Mouse (Mus musculus) heart, adult 8-10 months (tissue): ENCODE measurements around the gene Olfr95. TPM values are rescaled to one million over a fixed set of nuclear protein-coding genes. Genes with fewer than 3 reads are reported as not detected.
"Not testable (repeated sequence)": the region's sequence is repeated elsewhere in the genome, so short reads cannot be mapped to it uniquely, and the experiment has no call there.

Experiments
- DNase-seq: peaks from one replicate; pipeline ENCODE4 v3.0.0; 2022; ENCODE audit warnings: low spot score
- total RNA-seq, 4 experiments: library from RNA; stranded (reverse); gene quantifications; 2 replicates each; pipeline ENCODE4 v1.2.4; 2022

Gene Olfr95
- total RNA-seq = not detected

DNA sequence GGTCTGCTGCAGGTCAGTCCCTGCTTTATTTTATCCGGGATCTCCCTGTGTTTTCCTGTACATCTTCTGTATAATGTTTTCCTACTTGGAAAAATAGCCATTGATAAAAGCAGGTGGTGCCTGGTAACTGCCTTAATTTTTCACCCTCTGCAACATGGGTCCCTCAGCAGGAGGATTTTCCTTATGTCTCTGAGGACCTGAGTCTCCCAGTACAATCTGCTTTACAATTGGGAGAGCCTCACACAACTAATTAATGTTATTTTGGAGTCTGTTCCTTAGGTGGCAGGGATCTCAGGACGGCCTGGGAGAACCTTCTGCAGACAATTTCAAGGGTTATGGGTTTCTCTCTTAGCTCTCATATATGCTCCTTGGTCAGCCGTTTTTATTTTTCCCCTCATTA, at the start of gene Olfr95:
Gene Olfr95, minus strand, starts transcription at position 101 of the 400 bp plus-strand sequence.
- no peak for DNase-seq

DNA sequence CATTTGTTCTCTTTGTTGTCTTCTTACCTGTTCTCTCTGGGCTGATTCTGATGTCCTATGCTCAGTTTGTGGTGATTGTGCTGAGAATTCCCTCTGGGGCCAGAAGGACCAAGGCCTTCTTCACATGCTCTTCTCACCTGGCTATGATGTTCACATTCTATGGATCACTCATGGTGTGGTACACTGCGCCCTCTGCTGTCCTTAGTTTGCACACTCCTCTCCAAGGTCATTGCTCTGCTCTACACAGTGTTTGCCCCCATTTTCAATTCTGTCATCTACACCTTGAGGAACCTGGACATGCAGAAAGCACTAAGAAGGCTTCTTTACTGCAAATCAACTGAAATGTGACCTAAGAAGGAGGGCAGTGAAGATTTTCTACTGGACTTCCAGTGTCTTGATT, 37.6 kb upstream of the Olfr95 start:
- no peak for DNase-seq

DNA sequence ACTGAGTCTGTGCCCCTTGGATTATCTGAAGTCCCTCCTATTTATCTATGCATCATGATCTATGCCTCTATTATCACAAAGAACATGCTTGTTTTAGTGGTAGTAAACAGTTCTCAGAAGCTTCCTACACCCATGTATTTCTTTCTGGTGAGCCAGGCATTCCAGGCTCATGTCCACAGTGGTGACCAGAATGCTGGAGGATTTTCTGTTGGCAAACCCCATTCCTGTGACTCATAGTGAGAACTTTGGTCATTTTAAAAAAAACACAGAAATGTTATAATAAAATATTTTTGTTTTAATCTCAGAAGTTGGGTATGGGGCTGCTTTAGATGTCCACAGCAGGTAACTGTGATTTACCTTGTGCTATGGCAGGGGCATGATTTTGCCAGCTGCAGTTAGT, 36.5 kb upstream of the Olfr95 start:
- DNase-seq = no peak

DNA sequence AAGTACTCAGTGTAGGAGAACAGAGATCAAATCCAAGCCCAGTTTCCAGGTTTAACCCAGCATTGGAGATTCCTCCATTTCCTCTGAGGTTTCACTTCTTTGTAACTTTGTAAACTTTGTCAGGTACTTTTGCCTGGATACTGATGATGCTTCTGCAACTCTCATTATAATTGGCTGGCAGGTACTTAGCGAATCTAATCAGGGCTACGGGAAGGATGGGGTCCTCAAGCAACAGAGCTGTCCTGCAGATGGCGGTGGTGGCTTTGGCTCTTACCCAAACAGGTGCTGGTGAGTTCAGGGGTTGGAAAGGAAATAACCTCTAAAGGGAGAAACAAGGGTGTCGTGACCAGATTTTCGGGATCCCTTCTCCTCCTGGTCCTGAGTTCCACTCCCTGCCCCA, 33.8 kb upstream of the Olfr95 start:
- peak; percentile 35 for DNase-seq

DNA sequence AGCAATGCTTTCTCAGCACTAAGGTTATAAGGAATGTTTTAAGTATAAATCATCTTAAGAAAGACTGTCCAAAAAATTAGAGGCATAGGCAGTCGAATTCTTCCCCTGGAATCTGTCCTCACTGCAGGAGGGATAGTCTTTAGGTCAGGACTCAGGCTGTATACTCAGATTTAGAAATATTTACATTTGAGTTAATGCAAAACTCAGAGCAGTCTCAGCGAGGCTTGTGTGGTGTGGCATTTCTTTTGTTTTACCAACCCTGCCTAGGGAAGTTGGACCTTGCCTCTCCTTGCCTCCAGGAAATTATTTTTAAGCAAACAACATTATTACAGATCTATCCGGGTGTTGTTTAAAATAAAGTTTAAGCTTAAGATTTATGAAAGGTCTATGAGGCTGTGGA, 29.3 kb upstream of the Olfr95 start:
- no peak for DNase-seq

DNA sequence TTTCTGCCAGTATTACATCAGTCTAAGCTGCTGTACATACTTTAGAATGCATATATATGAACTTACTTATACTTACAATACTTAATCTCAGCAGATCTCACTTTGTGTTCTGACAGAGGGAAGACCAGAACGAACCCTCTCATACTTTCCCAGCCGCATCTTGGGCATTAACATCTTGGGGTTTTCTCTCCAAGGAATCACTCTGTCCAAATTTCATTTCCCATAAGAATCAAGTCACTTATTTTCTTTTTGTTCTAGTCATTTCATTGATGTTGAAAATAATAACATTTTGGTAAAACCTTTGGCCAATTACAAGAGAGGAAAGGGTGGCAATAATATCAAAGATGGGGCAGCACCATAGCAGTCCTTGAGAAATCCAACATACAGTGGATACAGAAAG, 24.3 kb upstream of the Olfr95 start, which contains the start of gene Olfr97:
Gene Olfr97, minus strand, starts transcription at position 101 of the 400 bp plus-strand sequence.
- not testable (repeated sequence) for DNase-seq

DNA sequence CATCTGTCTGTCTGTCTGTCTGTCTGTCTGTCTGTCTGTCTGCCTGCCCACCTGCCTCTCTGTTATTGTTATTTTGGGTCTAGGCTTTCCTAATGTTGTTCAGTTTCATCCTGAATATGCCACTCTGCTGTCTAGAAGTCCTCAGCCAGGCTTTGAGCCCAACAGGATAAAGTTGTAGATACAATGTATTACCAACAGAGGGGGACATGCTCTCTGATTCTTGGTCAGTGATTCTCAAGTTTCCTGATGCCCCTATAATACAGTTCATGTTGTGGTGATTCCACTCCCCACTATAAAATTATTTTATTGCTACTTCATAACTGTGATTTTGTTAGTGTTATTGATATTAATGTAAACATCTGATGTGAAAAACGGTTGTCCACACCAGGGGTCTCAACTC, 9.0 kb upstream of the Olfr95 start:
- DNase-seq = no peak

DNA sequence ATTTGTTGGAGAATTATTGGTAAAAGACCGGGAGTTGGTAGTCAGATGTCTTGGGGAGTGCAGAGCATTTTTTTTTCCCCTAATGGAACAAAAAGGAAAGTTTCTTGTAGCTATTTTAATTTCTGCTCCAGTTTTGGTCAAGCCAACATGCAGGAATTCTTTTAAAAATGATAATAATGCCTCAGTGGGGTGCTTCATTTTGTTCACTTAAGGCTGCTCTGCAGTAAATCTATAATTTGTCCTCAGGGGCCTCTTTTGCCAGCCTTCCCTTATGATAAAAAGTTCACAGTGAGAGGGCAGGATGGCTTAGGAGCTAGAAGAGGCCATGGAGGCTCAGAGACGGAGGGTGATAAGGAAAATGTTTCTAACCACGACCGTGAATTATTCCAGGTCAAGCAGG, 6.9 kb upstream of the Olfr95 start, which contains the start of gene Olfr96:
Gene Olfr96, plus strand, starts transcription at position 301 of the 400 bp plus-strand sequence.
- DNase-seq = no peak

DNA sequence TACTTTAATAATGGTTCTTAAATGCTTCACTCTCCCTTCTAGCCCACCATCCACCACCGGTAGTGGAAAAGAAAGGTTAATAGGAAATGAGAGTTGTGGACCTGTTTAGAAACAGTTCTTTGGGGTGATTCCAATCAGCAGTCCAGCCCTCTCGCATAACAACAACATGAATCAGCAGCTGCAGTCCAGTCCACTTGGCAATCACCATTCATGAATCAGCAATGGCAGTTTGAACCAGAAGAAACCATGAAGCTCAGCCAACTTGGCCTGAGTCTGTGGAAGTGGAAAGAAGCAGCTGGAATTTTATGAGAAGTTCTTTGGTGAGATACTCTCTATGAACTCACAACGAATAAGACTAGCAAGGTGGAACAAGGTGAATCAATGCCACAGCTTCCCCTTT, 5.6 kb upstream of the Olfr95 start:
- peak; percentile 24 for DNase-seq

DNA sequence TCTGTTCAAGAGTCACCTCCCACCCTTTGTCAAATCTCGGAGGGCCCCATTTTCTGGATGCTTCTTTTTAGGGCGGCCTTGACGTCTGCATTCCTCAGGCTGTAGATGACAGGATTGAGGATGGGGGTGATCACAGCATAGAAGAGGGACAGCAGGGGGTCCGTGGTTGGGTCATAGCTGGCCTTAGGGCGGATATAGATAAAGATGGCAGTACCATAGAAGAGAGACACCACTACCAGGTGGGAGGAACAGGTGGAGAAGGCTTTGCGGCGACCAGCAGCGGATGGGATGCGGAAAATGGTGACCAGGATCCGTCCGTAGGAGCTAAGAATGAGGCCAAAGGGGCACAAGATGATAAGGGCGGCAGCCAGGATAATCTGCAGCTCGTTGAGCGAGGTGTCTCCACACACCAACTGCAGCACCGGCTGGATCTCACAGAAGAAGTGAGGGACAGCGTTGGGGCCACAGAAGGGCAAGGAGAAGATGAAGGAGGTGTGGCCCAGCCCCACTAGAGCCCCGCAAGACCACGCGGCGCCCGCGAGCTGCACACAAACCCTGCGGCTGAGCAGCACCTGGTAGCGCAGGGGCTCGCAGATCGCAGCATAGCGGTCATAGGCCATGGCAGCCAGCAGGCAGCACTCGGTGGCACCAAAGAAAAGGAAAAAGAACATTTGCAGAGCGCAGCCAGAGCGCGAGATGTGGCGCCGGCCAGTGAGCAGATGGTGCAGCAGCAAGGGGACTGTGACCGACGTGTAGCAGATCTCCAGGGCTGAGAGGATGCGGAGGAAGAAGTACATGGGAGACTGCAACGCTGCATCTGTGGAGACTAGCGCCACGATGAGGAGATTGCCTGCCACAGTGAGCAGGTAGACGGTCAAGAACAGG, 1.8 kb downstream of the Olfr95 start:
- DNase-seq = no peak

DNA sequence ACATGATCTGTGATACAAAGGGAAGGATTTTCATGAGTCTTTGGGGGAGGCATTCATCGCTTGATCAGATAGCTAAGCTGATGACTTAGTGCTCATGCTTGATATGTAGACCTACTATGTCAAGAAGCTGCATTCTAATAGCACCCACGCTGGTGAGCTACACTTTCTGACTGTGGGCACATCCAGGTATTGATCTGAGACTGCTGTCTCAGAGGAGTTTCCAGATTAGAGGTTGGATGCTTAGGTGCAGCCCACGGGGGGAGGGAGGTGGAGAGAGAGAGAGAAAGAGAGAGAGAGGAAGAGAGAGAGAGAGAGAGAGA, 9.0 kb downstream of the Olfr95 start:
- no peak for DNase-seq

DNA sequence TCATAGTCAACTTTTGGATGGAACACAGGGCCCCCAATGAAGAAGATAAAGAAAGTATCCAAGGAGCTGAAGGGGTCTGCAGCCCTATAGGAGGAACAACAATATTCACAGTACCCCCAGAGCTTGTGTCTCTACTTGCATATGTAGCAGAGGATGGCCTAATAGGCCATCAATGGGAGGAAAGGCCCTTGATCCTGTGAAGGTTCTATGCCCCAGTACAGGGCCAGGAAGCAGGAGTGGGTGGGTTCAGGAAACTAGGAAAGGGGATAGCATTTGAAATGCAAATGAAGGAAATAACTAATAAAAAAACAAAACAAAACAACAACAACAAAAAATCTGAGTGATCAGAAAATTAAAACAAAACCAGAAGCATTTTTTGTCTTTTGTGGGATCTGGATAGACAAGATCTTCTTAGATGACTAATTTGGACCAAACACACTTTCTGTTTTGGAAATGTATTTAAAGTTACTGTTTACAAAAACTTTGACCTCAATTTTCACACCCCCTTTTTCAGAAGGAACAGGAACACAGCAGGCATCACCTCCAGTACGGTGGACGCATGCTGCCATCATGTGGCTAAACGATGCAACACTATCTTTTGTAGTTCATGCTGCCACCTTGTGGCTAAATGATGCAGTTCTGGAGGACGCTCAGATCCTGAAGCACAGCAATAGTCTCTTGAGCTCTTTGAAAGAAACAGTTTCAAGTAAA, 9.6 kb downstream of the Olfr95 start:
- peak; percentile 81 for DNase-seq

DNA sequence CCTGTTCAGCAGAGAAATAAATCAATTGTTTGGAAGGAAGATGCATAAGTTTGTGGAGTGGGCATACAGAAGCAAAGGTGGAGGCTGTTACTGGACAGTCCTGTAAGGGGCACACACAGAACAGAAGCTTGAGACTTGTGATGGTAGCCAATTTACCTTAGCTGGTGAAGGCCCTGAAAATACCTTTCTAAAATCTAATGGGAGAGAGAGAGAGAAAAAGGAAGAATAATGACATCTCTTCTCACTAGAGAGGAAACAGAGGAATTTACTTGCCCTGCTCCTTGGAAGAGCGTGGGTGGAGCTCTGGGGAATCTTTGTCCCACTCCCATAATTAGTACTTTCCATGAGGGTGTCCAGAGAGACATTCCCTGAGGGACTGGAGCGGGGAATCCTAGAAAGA, 12.0 kb downstream of the Olfr95 start, which contains the start of gene Olfr94:
Gene Olfr94, minus strand, starts transcription at position 101 of the 400 bp plus-strand sequence.
- no peak for DNase-seq

DNA sequence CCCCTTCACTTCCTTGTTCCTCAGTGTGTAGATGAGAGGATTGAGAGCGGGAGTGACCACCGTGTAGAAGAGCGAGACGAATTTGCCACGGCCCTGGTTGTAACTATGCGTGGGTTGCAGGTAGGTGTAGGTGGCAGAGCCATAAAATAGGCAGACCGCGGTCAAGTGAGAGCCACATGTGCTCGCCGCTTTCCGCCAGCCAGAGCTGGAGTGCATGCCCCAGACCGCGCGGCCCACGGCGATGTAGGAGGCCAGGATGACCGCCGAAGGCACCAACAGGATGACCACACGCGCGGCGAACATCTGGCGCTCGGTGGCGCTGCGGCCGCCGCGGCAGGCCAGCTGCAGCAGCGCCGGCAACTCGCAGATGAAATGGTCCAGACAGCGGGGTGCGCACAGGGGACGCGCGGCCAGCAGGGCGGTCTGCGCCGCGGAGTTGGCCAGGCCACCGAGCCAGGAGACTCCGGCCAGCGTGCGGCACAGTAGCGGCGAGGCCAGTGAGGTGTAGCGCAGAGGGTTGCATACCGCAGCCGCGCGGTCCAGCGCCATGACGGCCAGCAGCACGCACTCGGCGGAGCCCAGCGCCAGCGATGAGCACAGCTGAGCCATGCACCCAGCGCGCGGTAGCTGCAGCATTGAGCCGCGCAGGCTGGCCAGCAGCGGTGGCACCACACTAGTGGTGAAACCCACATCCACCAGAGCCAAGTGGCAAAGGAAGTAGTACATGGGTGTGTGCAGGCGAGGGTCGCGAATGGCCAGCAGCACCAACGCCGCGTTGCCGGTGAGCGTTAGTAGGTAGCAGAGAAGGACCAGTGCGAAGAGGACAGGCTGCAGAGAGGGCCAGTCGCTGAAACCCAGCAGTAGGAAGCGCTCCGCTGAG, 15.8 kb downstream of the Olfr95 start:
- DNase-seq = no peak

DNA sequence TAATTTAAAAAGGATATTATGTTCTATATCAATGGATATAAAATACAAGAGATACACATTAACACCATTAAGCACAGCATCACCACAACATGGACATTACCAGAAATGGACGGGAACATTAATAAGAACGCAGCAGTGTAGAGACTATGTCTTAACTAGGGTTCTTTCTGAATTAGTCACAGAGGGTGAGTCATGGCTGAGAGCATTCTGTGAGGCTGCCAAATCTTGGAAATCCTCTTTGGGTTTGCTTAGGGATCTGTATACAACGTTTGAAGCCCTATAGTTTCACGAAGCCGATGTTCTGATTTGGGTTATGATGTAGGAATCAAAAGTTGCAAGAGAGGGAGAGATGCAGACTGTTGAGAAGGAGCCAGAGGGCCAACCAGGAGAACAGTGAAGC, 18.1 kb downstream of the Olfr95 start:
- DNase-seq = no peak

DNA sequence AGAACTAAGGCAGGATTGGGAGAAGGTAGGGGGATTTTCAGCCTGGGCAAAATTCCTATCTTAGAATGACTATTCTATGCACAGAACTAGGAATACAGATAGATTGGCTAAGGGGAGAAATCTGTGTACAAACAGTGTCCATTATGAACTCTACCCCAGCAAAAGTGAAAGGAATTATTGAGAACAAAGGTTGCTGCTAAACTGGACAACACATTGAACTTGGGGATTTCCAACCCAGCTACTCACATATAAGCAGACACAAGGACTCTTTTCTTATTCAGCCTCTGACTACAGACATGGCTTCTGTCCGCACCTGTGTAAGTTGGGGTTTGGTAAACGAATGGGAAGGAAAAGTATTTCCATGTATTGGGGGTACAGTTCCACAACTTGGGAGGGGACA, 19.3 kb downstream of the Olfr95 start, which contains the start of gene Ubd:
Gene Ubd, plus strand, starts transcription at position 237 of the 400 bp plus-strand sequence.
- no peak for DNase-seq

DNA sequence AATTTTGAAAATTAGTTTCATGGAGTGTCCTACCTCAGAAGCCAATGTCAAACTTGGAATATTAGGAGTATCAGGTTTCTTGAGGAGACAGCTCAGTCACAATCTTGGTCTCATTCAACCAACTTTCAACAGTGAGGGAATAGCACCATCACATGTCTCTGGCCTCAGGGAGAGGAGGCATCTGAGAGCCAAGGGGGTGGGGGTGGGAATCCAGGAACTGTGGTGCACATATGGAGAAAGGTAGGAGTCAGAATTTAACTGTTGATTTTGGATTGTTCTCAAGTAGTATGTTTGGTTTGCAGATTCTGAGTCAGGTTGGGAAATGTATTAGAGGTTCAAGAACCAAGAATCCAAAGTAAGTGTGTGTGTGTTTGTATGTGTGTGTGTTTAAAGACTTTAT, 19.9 kb downstream of the Olfr95 start:
- no peak for DNase-seq

DNA sequence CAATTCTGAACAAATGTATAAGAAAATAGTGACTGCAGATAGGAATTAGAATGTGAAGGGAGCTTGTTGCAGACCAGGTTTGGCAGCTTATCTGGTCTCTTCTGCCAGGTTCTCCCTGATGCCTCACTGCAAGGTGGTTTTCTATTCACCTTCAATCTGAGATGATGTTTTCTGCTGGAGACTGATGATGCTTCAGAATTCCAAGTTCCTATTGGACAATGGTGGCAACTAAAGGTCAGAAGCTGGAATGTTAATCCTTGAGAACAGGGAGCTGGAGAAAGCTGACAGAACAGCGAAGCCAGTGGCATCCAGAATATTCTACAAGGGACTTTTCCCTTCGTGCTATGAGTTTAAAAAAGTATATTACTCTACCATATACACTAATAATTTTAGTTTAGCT, 22.2 kb downstream of the Olfr95 start:
- DNase-seq = peak; percentile 27

DNA sequence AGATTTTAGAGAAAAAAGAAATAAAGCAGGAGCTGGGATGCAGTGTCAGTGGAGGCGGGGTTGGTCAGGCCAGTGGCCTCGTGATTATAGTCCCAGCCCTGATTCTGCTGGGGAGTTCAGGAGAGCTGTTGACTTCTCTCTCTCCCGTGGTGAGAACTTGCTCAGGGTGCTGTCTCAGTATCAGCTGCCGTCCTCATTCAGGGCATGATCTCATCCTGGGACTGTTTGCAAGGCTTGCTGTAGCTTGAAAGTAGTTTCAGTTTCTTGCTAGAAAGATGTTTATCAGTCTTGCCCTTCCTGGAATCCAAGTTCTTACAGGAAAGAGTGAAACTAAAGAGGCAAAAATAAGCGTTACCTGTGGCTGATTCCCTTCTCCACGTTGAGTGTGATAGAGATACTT, 27.4 kb downstream of the Olfr95 start:
- no peak for DNase-seq

DNA sequence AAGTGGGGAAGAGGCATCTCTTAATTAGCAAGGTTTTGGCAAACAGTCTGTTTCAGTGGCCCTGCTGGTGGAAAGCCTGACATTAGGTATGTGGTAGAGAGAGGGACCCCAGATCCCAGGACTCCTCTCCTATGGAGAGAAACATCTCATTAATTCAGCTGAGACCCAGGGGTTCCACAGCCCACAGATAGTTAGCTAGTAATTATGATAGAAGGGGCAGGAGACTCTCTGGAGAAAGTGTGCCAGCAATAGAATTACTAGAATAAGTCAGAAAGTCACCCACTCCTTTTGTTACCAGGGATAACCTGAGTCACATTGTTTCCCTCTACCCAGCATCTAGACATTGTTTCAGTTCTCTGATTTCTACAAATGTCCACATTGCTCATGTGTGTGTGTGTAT, 51.5 kb downstream of the Olfr95 start, which contains the start of gene Olfr93:
Gene Olfr93, minus strand, starts transcription at position 101 of the 400 bp plus-strand sequence.
- DNase-seq = no peak
